Mouse (Mus musculus) neutrophil, adult 5-6 weeks (primary cell): ENCODE data around the gene Plpp6. TPM values are rescaled to one million over a fixed set of nuclear protein-coding genes. Genes with fewer than 3 reads are reported as not detected.

Source experiments
- total RNA-seq: library from RNA; stranded (forward); fragments of 200-1000 nt; gene quantifications from 2 replicates; pipeline ENCODE4 v1.2.3, GENCODE M21; 2017

Plpp6 gene
- total RNA-seq, 1 experiment from 2014 or later: 8.1 TPM

Other genes with a start within 250 kb of the Plpp6 start
- 0.98 and 1.7 TPM in 2 replicates for gene Slc1a1, start 128.9 kb upstream of the Plpp6 start, total RNA-seq
- gene 4430402I18Rik, start 3.8 kb downstream of the Plpp6 start, total RNA-seq: not detected in 2 replicates
- gene Cdc37l1, start 26.4 kb downstream of the Plpp6 start, total RNA-seq: 102 and 106 TPM in 2 replicates
- gene Ak3, start 84.0 kb downstream of the Plpp6 start, total RNA-seq: 11.8 and 12.7 TPM in 2 replicates
- gene Rcl1, start 137.4 kb downstream of the Plpp6 start, total RNA-seq: 14.1 and 15.2 TPM in 2 replicates